Mouse (Mus musculus) C3H10T1/2 (cell line): ENCODE data around the gene Saa4. TPM values are rescaled to one million over a fixed set of nuclear protein-coding genes. Genes with fewer than 3 reads are reported as not detected.

Experiments
- polyA plus RNA-seq, 2 experiments: library from polyadenylated mRNA; unstranded; fragments of >200 nt; fragmentation: generic; extraction: Trizol; gene quantifications; one replicate each; pipeline ENCODE4 v1.2.1; 2012; ENCODE audit warnings: missing spikeins in 2 of 2

Saa4 gene
- polyA plus RNA-seq, result not detected

GRCm38 (mm10) chr7:46732458-46732857 is at the start of gene Saa4:
Gene Saa4 (minus strand): TSS chr7:46732603.

GRCm38 (mm10) chr7:46751490-46751889 is 19.1 kb upstream of the Saa4 start, which contains the start of gene Saa2:
Gene Saa2 (plus strand): TSS chr7:46751790.

GRCm38 (mm10) chr7:46742880-46743279 is 10.5 kb upstream of the Saa4 start, which contains the start of gene Saa1:
Gene Saa1 (minus strand): TSS chr7:46742980.

GRCm38 (mm10) chr7:46715600-46715999 is 16.8 kb downstream of the Saa4 start, which contains the start of gene Saa3:
Gene Saa3 (minus strand): TSS chr7:46715700.

GRCm38 (mm10) chr7:46710390-46710844 is 22.0 kb downstream of the Saa4 start, which contains the start of gene Saal1:
Gene Saal1 (minus strand): TSS chr7:46710680.

Other genes starting within 250 kb of the Saa4 start
- 10 to 100 TPM in 1 of 2 experiments, 1 to 10 TPM in 1; 8.7 to 18.8 TPM for gene Sergef, start 92.8 kb downstream of the Saa4 start, polyA plus RNA-seq
- gene Tph1, start 60.1 kb downstream of the Saa4 start, polyA plus RNA-seq, result not detected
- gene Saal1, start 21.9 kb downstream of the Saa4 start, polyA plus RNA-seq, result 10 to 100 TPM; 12.0 to 19.1 TPM
- not detected for gene Saa3, start 16.9 kb downstream of the Saa4 start, polyA plus RNA-seq
- not detected for gene Saa1, start 10.4 kb upstream of the Saa4 start, polyA plus RNA-seq
- gene Saa2, start 19.2 kb upstream of the Saa4 start, polyA plus RNA-seq, result not detected
- 10 to 100 TPM in 1 of 2 experiments, 1 to 10 TPM in 1; 1.3 to 10.8 TPM for gene Hps5, start 63.5 kb upstream of the Saa4 start, polyA plus RNA-seq
- 10 to 100 TPM in 1 of 2 experiments, 1 to 10 TPM in 1; 1.3 to 12.2 TPM for gene Gtf2h1, start 63.5 kb upstream of the Saa4 start, polyA plus RNA-seq
- 1,000 to 10,000 TPM in 1 of 2 experiments, 100 to 1,000 TPM in 1; 578 to 1,659 TPM for gene Ldha, start 108.9 kb upstream of the Saa4 start, polyA plus RNA-seq
- gene Ldhc, start 128.6 kb upstream of the Saa4 start, polyA plus RNA-seq, result not detected
- 10 to 100 TPM; 16.1 to 42.5 TPM for gene Tsg101, start 187.4 kb upstream of the Saa4 start, polyA plus RNA-seq
- gene Uevld, start 225.9 kb upstream of the Saa4 start, polyA plus RNA-seq, result 1 to 10 TPM in 1 of 2 experiments, under 1 TPM in 1; 0.44 to 7.0 TPM